Mouse (Mus musculus) ovary, adult 2 months (tissue): ENCODE results near the gene Rlf. TPM values are rescaled to one million over a fixed set of nuclear protein-coding genes. Genes with fewer than 3 reads are reported as not detected.

Experiments
- polyA plus RNA-seq: library from polyadenylated mRNA; depleted of rRNA; stranded (reverse); fragments of >200 nt; gene quantifications from 2 replicates; pipeline ENCODE4 v1.2.3, GENCODE M21; 2012; rRNA removed

Rlf gene
- 3.1 and 3.6 TPM in 2 replicates for polyA plus RNA-seq

GRCm38 (mm10) chr4:121214793-121215304 lies at the start of gene Rlf:
Gene Rlf, minus strand, starts transcription at chr4:121215084.

DNA sequence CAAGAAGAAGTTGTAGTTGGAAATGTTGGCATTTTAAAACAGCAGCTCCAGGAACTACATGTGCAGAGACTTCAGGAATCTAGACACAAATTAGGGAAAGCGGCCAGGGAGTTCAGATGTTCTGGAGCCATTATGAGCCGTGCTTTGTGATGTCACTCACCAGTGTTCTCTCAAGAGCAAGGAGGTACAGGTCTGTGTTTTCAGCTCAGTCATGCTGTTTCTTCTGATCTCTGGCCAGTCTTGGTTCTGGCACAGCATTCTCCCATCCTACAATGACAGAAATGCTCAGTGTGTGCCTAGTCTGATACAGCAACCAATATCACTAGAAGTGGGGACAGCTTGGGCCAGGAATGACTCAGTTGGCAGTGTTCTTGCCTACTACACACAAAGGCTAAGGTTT lies 105.8 kb downstream of the Rlf start, which contains the start of gene Tmco2:
TSS of gene Tmco2 (minus strand) at position 101 of the 400 bp plus-strand sequence.

GRCm38 (mm10) chr4:121097650-121098378 lies 117.1 kb downstream of the Rlf start, which contains the start of gene Zmpste24:
Gene Zmpste24, minus strand, starts transcription at chr4:121098241.

Other genes starting within 250 kb of the Rlf start
- 16.9 and 19.3 TPM in 2 replicates for gene Smap2, start 197.8 kb downstream of the Rlf start, polyA plus RNA-seq
- gene Col9a2, start 175.7 kb downstream of the Rlf start, polyA plus RNA-seq = 14.1 and 16.5 TPM in 2 replicates
- 25.9 and 27.0 TPM in 2 replicates for gene Zmpste24, start 116.8 kb downstream of the Rlf start, polyA plus RNA-seq
- not detected in 2 replicates for gene Tmco2, start 105.9 kb downstream of the Rlf start, polyA plus RNA-seq
- not detected in 2 replicates for gene Gm12888, start 109.8 kb upstream of the Rlf start, polyA plus RNA-seq
- not detected in 2 replicates for gene Gm12886, start 208.0 kb upstream of the Rlf start, polyA plus RNA-seq